Mouse (Mus musculus) adrenal gland, postnatal 14 days (tissue): ENCODE measurements at regions not wholly inside any gene's neighbourhood (a gene's known extent, or its start where the extent isn't known, plus 50 kb on each side); places are given as distances from the start of the nearest gene placed in this dataset.
A peak's percentile ranks its signal among the peaks of the same experiment; 100 is the strongest.

Source experiments
- DNase-seq: peaks from one replicate; pipeline ENCODE4 v3.0.0; 2021; ENCODE audit warnings: mixed read lengths

DNA sequence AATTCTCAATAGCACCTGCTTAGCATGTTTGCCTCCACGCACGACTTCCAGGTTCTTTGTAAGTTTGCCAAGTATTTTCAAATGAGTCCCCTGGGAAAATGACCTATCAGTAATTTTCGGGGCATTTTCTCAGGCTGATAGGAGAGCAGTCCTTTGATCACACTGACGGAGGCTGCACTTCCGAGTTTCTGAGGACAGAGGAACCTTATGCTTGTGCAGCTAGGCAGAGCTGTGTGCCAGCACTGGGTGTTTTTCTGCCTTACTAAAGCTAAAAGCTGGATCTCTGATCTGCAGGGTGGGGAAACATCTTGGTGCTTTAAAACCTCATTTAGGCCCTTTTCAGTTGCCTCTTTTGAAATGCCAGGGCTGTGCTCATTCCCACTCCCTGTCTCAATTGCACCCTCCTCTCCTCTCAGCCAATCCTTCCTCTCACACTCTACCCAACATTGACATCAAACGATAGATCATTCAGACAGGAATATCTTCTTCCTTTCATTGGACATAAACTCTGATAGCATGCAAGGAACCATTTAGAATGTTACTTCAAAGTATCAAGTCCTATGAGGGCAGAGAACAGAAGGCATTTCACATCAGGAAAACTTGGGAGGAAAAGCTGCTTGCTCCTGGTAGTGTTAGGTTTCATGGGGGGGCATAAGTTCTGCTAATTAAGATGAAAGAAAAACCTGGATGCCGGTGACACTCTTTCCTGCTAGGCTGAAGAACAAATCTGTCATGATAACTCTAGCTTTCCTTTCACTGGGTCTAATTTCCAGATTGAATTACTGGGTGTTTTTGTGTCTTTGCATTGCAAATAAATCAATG lies 95.3 kb downstream of the Lurap1l start:
- no peak for DNase-seq

DNA sequence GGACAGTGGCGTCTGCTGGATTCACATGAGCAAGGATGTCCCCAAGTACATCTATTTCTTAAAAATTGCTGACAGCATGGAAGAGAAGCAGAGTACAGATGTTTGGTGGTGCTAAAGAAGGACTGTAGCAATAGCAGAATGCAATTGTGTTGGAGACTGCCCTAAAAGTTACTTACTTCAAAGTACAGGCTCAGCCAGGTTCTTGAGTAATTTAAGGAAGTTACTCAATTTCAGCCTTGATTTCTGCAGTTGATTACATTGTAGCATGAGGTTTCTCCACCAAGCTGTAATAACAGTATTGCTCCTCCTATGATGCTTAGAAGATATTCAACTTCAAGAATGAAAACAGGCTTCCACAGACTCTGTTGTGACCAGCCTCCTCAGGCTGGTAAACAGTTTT lies 96.1 kb downstream of the Lurap1l start:
- DNase-seq: no peak

- DNase-seq: no peak
Observed at GRCm38 (mm10) chr4:81021850-81022249, 111.4 kb downstream of the Lurap1l start.

GRCm38 (mm10) chr4:81023436-81023983 lies 113.1 kb downstream of the Lurap1l start:
- no peak for DNase-seq

- no peak for DNase-seq
Observed at GRCm38 (mm10) chr4:81027558-81027957, 117.1 kb downstream of the Lurap1l start.

GRCm38 (mm10) chr4:81030671-81031070 lies 120.2 kb downstream of the Lurap1l start:
- no peak for DNase-seq

- DNase-seq: no peak
Observed at GRCm38 (mm10) chr4:81037336-81037902, 127.0 kb downstream of the Lurap1l start.

DNA sequence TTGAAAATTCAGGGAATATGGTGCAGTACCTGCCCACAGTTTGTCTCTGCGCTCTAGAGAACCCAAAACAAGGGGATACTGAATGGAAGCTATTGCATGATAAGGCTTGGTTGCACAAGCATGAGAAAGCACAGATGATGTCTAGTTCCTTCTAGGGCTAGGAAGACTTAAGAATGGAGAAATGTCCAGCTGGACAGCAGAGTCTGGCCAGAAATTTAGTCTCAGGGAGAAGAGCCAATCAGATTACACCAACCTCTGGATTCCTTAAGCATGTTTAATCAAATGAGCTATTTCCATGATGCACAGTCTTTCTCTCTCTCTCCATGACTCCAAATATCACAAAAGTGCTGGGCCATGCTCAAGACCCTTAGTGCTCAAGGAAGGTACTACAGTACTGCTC lies 147.8 kb downstream of the Lurap1l start:
- no peak for DNase-seq

GRCm38 (mm10) chr4:81058809-81059208 lies 148.4 kb downstream of the Lurap1l start:
- no peak for DNase-seq

- DNase-seq: no peak
Observed at GRCm38 (mm10) chr4:81059356-81059755, 148.9 kb downstream of the Lurap1l start.

GRCm38 (mm10) chr4:81082290-81082947 lies 172.0 kb downstream of the Lurap1l start:
- DNase-seq: no peak

DNA sequence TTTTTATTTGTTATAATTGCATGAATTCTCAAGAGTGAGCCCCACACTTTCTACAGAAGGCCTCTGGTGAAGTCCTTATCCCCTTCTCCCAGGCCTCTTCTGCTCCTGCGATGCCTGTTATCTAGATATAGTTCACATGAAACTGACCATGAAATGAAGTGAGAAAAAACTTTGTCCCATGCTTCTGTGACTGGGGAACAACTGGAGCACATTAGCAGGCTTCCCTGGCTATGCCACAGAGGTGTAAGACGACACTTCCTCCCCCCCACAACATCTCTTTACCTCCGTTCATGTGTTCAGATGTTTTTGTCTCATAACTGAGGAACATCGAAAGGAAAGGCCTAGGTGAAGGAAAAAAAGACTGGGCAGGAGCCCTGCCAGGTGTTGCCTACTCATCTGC lies 174.7 kb downstream of the Lurap1l start:
- DNase-seq: no peak

GRCm38 (mm10) chr4:81096581-81096980 lies 186.1 kb downstream of the Lurap1l start:
- no peak for DNase-seq

DNA sequence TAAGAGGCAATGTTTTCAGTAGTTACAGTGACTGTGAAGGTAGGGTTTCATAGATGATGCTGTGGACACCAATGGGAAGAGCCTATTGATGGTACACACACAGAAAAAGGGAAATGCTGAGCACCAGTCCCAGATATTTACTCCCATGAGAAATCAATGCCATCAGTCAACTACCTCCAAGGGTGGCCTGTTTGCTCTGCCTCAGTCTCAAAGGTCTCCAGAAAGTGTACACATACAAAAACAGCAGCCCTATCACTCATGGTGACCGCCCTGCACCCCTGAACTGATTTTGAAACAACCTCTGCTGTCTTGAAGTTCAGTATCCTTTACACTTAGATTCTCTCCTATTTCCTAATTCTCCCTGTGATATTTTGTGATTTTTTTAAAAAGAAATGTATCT lies 187.2 kb downstream of the Lurap1l start:
- no peak for DNase-seq

GRCm38 (mm10) chr4:81101049-81101448 lies 190.6 kb downstream of the Lurap1l start:
- DNase-seq: no peak

- no peak for DNase-seq
Observed at GRCm38 (mm10) chr4:81111307-81111706, 200.9 kb downstream of the Lurap1l start.

- DNase-seq: no peak
Observed at GRCm38 (mm10) chr4:81116411-81116810, 206.0 kb downstream of the Lurap1l start.

DNA sequence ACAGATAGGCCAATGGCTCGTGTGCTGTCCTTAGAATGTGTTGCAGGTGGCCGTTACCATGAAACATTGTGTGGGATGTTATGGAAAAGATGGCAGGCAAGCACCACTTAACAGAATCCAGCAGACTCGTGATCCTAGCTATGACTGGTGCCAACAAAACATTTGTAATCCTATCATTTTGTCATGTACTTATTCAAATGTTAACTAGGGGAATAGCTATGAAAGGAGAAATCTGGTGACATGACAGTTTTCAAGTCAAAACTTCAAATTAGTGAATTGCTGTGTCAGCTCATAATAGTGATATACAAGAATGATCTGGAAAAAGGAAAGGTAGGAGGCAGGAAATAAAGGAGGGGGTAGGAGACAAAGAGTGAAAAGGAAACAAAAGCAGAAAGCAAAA lies 213.7 kb downstream of the Lurap1l start:
- no peak for DNase-seq

DNA sequence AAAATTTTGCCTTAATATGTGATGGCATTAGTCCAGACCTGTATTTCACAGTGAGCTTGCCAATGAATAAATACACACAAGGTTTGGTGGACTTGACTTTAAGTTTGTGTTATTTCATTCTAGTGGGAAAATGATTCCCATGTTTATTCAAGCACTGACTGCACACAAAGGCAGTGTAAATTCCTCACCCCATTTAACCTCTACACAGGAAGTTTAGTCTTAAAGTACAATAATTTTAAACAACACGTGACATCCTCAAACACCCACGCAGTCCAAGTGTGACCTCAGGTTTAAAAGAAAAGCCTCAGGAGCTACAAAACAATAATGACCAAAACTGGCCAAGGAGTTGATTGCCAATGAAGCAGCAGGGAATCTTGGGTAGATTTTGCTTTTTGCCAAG lies 219.4 kb downstream of the Lurap1l start:
- DNase-seq: no peak

DNA sequence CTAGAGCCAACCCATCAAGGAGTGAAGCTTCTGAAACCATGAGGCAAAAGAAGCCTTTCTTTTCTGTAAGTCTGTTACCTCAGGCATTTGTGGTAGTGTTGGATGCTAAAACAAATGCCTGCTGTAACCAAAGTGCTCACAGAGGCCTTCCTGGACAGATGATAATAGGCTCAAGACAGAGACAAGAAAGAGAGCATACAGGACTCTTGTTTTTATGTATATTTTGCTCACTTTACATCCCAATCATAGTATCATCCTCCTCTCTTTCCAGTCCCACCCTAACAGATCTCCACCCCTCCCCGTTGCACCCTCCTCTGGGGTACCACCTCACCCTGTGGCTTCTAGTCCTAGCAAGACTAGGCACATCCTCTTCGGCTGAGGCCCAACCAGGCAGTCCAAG lies 262.7 kb downstream of the Lurap1l start:
- no peak for DNase-seq

DNA sequence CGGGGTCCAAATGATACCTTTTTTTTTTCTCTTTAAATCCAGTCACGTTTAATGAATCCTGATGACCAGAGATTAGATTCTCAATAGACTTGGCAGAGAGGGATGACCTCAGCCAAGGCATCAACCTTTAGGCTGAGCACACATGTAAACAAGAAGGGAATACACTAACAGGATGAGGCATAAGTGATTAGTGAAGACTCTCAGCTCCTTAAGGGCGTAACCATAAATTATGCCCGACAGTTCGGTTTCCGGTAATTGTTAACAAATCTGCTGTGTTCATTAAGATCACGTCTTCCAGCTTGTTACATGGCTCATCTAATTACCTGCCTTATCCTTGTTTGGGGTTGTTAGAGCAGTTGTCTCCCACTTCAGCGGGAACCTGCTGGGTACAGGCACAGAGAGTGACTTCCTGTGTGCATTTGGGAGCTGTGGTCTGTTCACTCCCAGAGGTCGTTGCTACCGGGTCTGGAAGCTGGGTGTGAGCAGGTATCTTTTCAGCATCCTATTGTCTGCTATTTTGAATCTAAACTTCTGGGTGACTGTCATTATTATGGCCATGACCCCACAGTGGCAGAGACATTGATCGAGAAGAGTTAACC lies 265.1 kb downstream of the Mpdz start:
- no peak for DNase-seq

DNA sequence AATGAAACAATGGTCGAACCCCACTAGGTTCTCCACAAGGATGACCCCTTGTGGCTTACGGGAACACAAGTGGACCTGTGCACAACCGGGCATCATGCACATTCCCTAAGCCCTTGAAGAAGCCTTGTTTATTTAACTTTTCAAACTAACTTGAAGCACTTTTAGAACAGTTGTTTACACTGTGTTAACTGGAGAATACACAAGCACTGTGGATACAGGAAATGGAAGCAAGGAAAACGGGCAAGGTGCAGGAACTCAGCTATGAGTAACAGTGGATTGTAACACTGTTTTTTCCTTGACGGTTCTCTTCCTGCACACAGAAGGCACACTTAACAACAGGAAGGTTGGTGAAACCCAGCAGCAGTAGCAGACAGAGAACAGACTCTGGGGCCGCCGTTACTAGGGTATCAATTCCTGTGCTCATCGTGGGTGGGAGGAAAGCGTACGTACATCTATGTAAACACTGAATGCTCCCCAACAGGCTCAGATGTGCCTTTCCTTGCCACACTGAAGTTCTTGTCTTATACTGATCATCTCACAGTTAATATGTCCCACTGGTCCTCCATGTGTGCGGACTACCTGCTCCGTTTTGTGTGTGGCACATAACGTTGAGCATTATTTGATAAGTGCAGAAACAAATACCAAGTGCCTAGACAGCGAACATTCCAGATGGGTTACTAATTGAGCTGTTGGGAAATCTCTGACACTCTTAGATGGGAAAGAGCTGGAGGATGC lies 264.4 kb downstream of the Mpdz start:
- peak; percentile 9 for DNase-seq
